Mouse (Mus musculus) kidney, postnatal 0 days (tissue): ENCODE data around the gene C3ar1. TPM values are rescaled to one million over a fixed set of nuclear protein-coding genes. Genes with fewer than 3 reads are reported as not detected.
A peak's percentile ranks its signal among the peaks of the same experiment; 100 is the strongest.

Experiments
- ATAC-seq: fragments of 200-750 bp; cut with Nextera tagmentation; replicated peaks from 2 replicates; pipeline ENCODE4 v1.8.0; 2017; ENCODE audit warnings: low read depth, moderate number of reproducible peaks, moderate TSS enrichment, moderate library complexity; ENCODE audit not compliant: low FRiP score
- DNase-seq: peaks from one replicate; pipeline ENCODE4 v3.0.0-alpha.2; 2016; ENCODE audit warnings: low spot score
- H3K27ac ChIP-seq: fragments of 300-500 bp; sonication (generic); 2 replicates; pipeline ENCODE4 v1.5.1; 2014; ENCODE audit warnings: mild to moderate bottlenecking
- H3K27me3 ChIP-seq: fragments of 300-500 bp; sonication (generic); 2 replicates; pipeline ENCODE4 v1.6.1; 2014; ENCODE audit warnings: low read length, mixed read lengths; ENCODE audit not compliant: insufficient read depth
- H3K36me3 ChIP-seq: fragments of 300-500 bp; sonication (generic); 2 replicates; pipeline ENCODE4 v1.6.1; 2014; ENCODE audit warnings: low read length, mixed read lengths; ENCODE audit not compliant: insufficient read depth
- H3K4me1 ChIP-seq: fragments of 300-500 bp; sonication (generic); replicated peaks from 2 replicates; pipeline ENCODE4 v1.6.1; 2014; ENCODE audit warnings: antibody characterized with exemption, low read length, mixed read lengths; ENCODE audit not compliant: insufficient read depth
- H3K4me2 ChIP-seq: fragments of 300-500 bp; sonication (generic); 2 replicates; pipeline ENCODE4 v1.6.1; 2014; ENCODE audit warnings: mild to moderate bottlenecking, low read length, moderate library complexity, mixed read lengths
- H3K4me3 ChIP-seq: fragments of 300-500 bp; sonication (generic); replicated peaks from 2 replicates; pipeline ENCODE4 v1.5.1; 2014; ENCODE audit warnings: low read depth, low read length
- H3K9ac ChIP-seq: fragments of 300-500 bp; sonication (generic); 2 replicates; pipeline ENCODE4 v1.6.1; 2014; ENCODE audit warnings: low read depth, low read length
- H3K9me3 ChIP-seq: fragments of 300-500 bp; sonication (generic); replicated peaks from 2 replicates; pipeline ENCODE4 v1.6.1; 2016; ENCODE audit warnings: low read length, inconsistent platforms, mixed read lengths
- CTCF ChIP-seq: IDR thresholded peaks from 2 replicates; pipeline ENCODE4 v1.5.1; 2016; ENCODE audit warnings: antibody characterized with exemption, low read depth, mild to moderate bottlenecking, moderate library complexity
- WGBS: fragments of 180-500 bp; shearing (Covaris S2); extraction: QIAGEN DNeasy Blood & Tissue Kit; methylation state at CpG from one replicate; pipeline ENCODE4 v1.1.7; 2014; 5-methylcytosine and 5-hydroxymethylcytosine counted together
- polyA plus RNA-seq: library from polyadenylated mRNA; unstranded; fragments of >200 nt; fragmentation: Nextera tagmentation; extraction: Ambion mirVana; gene quantifications from 2 replicates; pipeline ENCODE4 v1.2.1, GENCODE M21; 2015

The C3ar1 gene
- polyA plus RNA-seq, 1 experiment from 2014 or later: 2.1 TPM

GRCm38 (mm10) chr6:122811771-122812600 lies 44.0 kb downstream of the C3ar1 start:
- Histone ChIP-seq H3K4me1 (no peaks in the 10 kb centered on the region), H3K36me3 (no peaks in the 10 kb centered on the region), H3K27me3 (no peaks in the 10 kb centered on the region), H3K4me2 (peak overlapping the region; percentile 53), H3K9ac (peak overlapping the region; percentile 80), H3K9me3 (no peaks in the 10 kb centered on the region), H3K27ac (peak overlapping the region; percentile 100), H3K4me3 (peak overlapping the region; percentile 71)
- peak; percentile 34; the same call in 1 of the 2 replicates for TF ChIP-seq CTCF
- WGBS: 28% methylated on average over 16 of the region's 16 CpGs
- ATAC-seq: 0 out of 2 replicates have a peak, but pooled peaks have one; percentile 21
- DNase-seq: peak; percentile 82

GRCm38 (mm10) chr6:122811280-122811652 lies 44.7 kb downstream of the C3ar1 start:
- H3K36me3 ChIP-seq: no peaks in the 10 kb centered on the region
- no peaks in the 10 kb centered on the region for H3K9me3 ChIP-seq
- H3K27ac ChIP-seq: peak overlapping the region; percentile 100
- 0% methylated on average over 38 of the region's 38 CpGs for WGBS
- H3K27me3 ChIP-seq: no peaks in the 10 kb centered on the region
- H3K4me1 ChIP-seq: no peaks in the 10 kb centered on the region
- peak overlapping the region; percentile 71 for H3K4me3 ChIP-seq
- H3K9ac ChIP-seq: peak overlapping the region; percentile 80
- peak overlapping the region; percentile 53 for H3K4me2 ChIP-seq
- ATAC-seq (peak; percentile 95), DNase-seq (peak; percentile 97)
- peak; percentile 30; the same call in 1 of the 2 replicates for TF ChIP-seq CTCF

DNA sequence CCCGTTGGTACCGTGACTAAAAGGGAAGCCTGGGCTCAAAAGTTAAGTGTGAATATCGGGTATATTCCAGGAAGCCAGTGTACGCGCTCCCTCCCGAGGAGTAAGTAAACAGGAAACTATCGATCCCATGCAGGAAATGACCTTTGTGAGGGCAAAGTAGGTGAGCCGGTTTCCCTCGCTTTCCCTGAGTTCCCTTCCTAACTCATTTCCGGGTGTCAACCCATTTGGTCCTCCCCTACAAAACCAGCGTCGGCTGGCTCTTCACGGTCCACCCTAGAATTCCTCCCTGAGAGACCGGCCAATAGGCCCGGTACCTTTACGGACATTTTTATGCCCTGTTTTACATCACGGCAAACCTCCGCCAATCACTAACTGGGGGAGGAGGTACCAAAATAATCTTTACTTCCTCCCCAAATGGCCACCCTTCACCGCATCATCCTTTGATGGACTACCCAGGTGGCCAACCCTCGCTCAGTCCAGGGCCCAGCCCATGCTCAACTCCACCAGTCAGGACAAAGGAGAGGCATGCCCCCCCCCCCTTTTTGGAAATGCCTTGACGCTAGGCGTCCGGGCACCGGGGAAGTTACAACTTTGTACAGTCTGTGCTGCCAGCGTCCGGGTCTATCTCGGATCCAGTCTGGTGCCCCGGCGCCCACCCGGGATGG lies 45.2 kb downstream of the C3ar1 start:
- ATAC-seq (peak; percentile 100), DNase-seq (peak; percentile 99)
- H3K27ac ChIP-seq: peak overlapping the region; percentile 100
- peak overlapping the region; percentile 53 for H3K4me2 ChIP-seq
- H3K9me3 ChIP-seq: no peaks in the 10 kb centered on the region
- H3K27me3 ChIP-seq: no peaks in the 10 kb centered on the region
- peak overlapping the region; percentile 71 for H3K4me3 ChIP-seq
- under 1% methylated on average over 30 of the region's 30 CpGs for WGBS
- H3K4me1 ChIP-seq: no peaks in the 10 kb centered on the region
- no peak for TF ChIP-seq CTCF
- H3K9ac ChIP-seq: peak overlapping the region; percentile 80
- H3K36me3 ChIP-seq: no peaks in the 10 kb centered on the region

DNA sequence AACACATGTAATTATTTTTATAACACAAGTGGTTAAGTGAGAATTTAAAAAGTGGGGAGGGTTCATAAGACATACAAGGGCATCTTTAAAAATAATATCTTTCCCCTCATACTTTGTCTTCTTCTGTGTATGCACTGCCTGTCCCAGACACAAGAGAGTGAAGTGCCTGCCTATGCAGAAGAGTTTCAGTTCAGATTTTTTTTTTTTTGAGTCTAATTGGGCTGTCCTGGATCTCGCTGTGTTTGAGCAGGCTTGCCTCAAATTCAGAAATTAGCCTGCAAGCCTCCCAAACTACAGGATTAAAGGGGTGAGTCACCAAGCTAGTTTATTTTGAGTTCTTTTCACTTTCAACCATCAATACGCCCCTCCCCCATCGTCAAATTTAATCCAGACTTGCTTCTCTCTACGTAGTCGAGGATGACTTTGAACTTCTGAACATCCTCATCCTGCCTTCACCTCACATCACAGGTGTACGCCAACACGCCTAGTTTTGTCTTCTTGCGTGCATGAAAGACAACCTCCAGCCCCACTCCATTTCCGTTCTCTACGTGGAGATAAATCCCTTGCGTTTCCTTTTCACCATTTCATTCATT lies 45.8 kb downstream of the C3ar1 start:
- Histone ChIP-seq H3K36me3 (no peaks in the 10 kb centered on the region), H3K4me2 (peak overlapping the region; percentile 53), H3K4me3 (peak overlapping the region; percentile 71), H3K27ac (peak overlapping the region; percentile 100), H3K4me1 (no peaks in the 10 kb centered on the region), H3K9me3 (no peaks in the 10 kb centered on the region), H3K27me3 (no peaks in the 10 kb centered on the region), H3K9ac (peak overlapping the region; percentile 31; the same call in 1 of the 2 replicates)
- no peak for TF ChIP-seq CTCF
- ATAC-seq (no peak), DNase-seq (no peak)
- 2% methylated on average over 11 of the region's 11 CpGs for WGBS

DNA sequence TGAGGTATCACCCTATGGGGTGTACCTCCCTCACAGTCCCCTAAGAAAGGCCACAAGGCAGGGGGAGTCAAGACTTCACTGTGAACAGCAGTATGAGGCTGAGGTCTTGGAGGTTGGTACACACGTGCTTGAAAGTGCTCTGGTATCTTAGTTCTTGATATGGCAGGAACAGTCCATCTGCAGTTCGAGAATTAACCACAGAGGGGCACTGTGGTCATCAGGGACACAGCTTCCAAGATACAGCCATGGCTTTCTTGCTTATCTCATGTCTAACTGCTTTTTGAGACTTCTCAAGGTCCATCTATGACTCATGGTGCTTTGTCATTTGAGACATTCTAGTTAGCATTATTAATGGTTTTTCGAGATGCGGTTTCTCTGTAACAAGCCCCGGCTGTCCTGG lies 51.5 kb downstream of the C3ar1 start:
- TF ChIP-seq CTCF: peak; percentile 88
- no peaks in the 10 kb centered on the region for H3K36me3 ChIP-seq
- no peak overlapping the region for H3K4me3 ChIP-seq
- peak; percentile 86 for DNase-seq
- no peak overlapping the region for H3K9ac ChIP-seq
- 21% methylated on average over 5 of the region's 5 CpGs for WGBS
- peaks cover 8% of the 10 kb centered on the region; the same call in 1 of the 2 replicates for H3K4me1 ChIP-seq
- no peak overlapping the region for H3K4me2 ChIP-seq
- no peaks in the 10 kb centered on the region for H3K27me3 ChIP-seq
- no peaks in the 10 kb centered on the region for H3K9me3 ChIP-seq
- H3K27ac ChIP-seq: no peak overlapping the region
- ATAC-seq: 0 out of 2 replicates have a peak, but pooled peaks have one; percentile 26
